Mouse (Mus musculus): ENCODE results near the gene Gm20388.

Gm20388 gene

DNA sequence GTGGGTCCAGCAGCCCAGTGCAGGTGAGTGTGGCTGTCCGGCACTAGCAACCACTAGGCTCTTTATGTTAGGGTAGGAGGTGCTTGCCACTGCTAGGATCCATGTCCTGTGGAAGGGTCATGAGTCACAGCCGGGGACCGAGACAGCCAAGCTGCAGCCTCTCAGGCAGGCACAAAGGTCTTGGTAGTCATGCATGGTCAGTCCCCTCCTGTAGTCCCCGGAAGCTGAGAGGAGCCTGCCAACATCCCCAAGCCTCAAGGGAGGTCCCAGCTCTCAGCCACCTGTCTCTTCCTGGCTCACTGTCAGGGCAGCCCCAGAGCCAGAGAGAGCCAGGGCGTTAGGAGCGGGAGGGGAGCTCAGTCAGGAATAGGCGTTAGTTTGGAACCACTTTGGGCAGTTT, 836.6 kb downstream of the Gm20388 start:
- no peak for DNase-seq (ENCODE audit: low spot score)

DNA sequence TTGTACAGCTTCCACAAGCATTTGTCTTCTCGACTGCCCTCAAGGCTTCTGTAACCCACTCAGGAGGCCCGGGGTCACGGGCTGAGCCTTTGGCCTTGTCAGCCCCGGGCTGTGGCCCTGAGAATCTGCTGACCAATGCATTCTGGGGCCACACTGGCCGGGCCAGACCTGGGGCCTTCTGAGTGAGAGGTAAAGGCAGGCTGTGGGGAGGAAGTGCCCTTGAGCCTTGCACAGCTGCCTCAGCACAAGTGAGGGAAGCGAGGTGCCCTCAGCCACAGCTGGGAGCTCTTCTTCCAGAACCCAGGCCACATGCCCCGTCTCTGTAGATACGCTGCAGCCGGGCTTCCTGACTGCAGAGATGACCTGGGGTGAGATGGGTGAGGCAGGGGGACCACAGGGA, 840.0 kb downstream of the Gm20388 start:
- DNase-seq (ENCODE audit: low spot score): no peak

DNA sequence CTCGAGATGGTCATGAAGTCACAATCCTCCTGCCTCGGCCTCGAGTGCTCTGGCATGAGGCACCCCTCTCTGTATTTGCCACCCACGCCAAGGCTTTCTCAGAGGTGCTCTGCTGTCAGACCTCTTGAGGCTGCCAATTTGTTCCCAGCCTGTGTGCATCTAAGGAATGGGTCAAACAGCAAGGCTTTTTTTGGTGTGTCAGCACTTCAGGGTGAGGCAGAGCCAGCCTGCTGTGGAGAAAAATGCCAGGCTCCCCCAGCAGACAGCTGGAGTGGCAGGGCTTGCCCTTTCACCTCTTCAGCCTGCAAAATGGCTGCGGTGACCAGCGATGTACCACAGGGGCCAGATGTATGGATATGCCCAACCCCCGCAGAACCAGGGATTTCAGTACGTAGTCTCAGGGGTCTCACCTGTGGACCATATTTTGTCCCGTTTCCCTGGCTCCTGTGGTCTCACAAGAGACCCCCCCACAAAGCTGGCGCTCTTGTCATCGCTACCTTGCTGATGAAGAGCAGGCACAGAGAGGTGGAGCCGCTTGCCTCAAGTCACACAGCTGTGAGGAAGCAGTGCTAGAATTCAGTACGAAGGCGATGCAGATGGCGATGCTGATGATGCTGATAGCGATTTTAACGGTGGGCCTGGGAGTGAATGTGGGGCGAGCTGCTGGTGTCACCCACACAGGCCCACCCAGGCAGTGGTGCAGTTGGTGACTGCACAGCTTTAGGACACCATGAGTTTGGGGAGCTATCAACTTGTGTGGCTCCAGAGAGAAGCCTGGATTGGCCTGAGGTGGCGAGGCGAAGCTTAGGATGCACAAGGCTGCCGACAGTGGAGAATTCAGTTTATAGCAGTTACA, 840.8 kb downstream of the Gm20388 start:
- no peak for DNase-seq (ENCODE audit: low spot score)

DNA sequence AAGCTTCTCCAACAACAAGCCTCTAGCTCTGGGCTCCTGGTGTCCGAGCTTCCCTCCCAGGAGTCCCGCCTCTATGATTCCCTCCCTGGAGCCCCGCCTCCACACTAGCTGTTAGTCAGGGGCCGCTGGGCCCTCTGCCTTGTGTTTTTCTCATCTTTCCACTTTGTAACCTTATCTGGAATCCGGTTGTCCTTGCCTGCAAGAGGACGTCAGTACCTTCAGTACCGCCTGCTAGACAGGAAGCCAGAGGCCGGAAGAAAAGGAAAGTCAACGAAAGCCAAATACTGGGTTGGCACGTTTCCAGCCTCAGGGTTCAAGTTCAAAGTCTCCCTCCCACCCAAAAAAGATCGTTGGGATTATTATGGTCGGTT, 841.4 kb downstream of the Gm20388 start:
- DNase-seq (ENCODE audit: low spot score): peak; percentile 60

DNA sequence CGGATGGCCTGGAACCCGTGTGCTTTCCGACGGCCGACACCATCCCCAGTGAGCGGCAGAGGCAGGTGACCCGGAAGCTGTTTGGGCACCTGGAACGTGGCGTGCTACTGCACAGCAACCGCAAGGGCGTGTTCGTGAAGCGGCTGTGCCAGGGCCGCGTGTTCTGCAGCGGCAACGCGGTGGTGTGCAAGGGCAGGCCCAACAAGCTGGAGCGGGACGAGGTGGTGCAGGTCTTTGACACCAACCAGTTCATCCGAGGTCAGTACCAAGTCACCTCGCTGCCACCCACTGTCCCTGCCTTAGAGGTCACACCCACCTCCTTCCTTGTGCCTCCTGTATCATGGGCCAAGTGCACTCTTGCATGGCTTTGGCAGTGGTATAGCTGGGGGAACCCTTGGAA, 842.8 kb downstream of the Gm20388 start:
- no peak for DNase-seq (ENCODE audit: low spot score)

DNA sequence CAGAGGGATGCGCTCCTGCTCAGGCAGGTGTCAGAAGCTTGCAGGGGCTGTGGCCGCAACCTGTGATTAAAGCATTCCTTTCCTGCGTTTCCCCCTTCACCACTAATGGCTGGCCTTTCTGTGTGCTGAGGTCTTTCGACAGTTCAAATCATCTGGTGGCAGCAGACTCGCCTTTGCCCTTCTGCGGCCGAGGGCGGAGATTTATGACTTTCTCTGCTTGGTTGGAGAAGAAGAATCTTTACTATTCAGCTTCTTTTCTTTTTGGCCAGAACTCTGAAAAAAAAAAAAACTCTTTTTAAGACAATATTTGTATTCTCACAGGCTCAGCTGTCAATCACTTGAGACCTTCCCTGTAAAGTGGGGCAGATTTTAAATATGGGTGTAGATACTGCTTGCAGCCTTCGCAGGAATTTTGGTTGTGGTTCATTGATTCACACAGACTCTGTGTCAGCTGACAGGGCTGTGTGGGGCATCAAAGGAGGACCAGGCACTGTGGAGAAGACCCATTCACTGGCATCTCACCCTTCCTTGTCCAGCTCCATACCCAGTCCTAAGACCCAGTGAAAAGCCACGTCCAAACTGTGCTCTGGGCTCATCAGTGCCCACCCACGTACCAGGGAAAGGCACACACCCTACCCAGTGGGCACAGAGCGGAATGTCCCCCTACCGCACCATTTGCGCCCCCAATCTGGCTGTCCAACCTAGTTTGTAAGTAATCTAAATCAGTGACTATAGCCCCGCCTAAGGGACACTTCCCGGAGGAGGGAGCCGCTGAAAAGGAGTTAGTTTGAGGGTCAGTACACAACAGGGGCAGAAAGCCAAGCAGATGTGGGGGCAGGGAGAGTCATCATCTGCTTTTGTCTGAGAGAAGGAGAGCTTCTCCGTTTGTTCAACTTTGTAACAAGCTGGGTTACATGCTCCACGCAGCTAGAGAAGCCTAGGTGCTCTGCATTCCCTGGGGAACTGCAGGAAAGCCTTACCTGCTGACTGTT, 845.0 kb downstream of the Gm20388 start:
- no peak for DNase-seq (ENCODE audit: low spot score)

DNA sequence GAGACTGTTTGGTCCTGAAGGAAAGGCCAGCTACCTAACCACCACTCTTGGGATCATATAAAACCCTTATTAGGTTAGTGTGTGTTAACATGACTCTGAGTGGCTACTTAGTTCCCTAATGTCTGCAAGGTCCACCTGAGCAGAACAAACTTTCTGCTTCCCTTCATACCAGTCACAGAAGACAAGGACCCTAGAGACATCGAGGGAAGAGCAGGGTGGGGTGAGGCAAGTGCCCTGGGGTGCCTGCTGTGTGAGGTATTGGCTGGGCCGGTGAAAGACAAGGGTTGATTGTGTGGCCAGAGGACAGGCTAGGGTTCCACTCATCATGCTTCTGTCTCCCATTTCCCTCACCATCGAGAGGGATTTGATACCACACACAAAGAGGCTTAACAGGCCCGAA, 847.4 kb downstream of the Gm20388 start:
- no peak for DNase-seq (ENCODE audit: low spot score)

DNA sequence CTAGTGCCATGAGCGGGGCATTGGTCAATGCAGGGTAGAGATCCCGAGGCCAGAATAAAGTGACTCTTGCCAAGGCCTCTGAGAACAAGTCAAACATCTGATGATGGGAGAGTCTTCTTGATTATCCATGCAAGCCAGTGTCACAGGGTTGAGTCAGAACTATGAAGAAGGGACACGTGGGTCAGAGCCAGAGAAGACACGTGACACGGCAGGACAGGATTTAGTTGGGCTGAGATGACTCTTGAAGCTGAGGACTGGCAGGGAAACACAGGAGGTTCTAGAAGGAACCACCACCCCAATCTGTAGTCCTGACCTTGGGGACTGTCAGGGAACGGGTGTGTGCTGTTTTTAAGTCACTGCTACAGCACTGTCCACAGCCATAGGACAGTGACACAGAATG, 849.2 kb downstream of the Gm20388 start:
- DNase-seq (ENCODE audit: low spot score): no peak

DNA sequence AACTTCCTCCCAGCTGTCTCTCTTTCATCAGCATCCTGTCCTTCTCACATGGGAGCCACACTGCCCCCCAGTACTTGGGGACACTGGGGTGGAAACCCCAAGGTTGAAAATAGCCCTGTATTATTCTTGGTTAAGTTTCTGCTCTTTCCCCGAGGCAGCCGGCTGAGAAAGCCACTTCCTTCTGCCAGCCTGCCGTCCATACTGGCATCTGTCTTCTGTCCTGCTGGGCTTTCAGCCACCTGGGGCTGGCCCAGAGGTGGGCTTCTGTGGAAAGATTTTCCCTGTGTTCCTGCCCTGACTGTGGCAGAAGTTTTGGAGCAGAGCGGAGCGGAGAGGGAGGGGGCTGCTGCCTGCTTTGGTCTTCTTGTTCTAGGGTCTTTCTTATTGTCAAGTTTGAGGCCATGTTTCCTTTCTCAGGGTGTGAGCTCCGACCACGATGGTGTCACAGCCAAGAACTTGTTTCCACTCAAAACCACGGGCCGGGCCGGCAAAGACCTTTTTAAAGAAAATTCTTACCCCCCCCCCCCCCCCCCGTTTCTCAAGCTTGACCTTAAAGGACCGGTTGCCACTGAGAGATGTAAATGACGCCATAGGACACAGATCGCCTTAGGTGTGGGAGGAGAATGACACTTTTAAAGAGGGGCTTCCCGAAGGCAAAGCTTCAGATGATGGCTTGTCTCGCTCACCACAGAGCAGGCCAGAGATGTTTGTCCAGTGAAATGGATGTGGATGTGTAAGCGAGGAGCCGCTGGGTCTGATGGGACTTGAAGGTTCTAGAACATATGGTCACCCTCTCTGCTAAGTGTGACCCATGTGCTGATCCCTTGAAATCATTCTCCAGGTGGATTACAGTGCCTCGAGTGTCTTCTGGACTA, 849.9 kb downstream of the Gm20388 start:
- DNase-seq (ENCODE audit: low spot score): no peak

DNA sequence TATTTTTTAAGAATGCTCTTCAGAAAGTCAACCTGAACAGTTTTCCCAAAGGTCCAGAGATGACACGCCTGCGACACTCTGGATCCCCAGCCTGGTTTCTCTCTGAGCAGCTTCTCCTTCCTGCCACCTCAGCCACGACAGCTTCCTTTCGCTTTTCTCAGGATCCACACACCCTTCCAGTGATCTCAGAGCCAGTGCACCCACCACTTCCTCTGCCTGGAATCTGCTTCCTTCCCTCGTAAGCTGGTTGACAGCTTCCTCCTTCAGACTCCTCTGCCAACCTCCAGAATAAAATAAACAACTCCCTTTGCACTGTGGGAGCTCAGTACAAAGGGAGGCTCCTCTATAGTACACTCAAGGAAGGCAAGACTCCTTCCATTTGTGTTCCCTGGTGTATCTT, 852.6 kb downstream of the Gm20388 start:
- DNase-seq (ENCODE audit: low spot score): no peak

DNA sequence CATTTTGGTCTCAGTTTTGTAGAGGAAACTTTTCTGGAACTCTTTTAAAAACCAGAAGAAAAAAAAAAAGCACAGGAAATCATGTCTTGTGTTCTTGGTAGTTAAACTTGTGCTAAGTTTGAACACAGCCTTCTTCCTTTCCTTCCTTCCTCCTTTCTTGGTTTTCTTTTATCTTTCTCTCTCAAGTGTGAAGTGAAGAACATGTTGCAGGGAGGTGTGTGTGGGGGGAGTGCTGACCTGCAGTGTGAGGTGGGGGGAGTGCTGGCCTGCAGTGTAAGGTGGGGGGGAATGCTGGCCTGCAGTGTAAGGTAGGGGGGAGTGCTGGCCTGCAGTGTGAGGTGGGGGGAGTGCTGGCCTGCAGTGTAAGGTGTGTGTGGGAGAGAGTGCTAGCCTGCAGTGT, 854.0 kb downstream of the Gm20388 start:
- no peak for DNase-seq (ENCODE audit: low spot score)

DNA sequence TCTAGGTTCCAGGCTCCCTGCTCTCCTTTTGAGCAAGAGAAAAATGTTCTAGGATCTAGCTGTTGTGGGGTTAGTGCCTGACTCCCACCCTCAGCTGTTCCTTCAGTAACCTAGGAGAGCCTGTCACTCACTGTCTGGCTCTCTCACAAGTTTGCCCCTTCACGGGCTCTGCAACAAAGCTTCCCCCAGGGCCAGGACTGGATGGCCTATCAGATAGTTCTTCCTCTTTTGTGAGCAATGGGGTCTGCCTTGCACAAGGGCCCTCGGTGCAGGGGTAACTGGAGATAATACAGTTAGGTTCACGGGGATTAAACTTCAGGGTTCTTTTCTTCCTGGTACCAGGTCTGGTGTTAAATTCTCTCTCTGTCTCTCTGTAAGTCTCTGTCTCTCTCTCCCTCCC, 856.0 kb downstream of the Gm20388 start:
- no peak for DNase-seq (ENCODE audit: low spot score)

DNA sequence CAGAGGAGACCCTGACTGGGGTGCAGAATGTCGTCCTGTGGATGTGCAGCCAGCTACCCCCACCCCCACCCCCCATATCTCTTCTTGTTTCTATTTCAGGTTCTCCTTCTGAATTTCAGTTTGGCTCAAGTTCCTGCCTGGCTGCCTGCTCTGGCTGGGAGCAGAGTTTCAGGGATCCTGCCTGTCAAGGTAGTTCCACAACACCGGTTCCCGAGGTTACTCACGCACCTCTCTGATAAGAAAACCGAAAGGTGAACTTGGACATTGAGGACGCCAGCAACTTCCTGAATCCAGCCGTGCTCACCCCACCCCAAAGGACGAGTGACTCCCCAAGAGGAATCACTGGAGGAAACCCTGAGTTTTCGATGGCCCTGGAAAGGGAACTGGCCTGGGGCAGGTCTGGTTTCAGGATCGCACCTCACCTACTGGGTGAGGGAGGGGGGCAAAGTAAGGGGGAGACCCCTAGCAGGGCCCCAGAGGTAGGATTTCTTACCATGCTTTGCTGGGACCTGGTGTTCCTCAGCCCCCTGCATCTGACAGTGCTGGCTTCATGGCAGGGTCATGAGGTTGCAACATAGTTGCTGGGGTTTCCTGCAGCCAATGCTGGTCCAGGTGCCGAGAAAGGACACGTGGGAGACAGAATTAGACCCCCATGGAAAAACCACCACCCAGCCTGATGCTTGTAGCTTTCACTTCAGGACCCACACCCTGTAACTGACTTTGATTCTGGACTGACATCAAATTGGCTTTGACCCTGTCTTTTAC, 858.0 kb downstream of the Gm20388 start:
- no peak for DNase-seq (ENCODE audit: low spot score)

DNA sequence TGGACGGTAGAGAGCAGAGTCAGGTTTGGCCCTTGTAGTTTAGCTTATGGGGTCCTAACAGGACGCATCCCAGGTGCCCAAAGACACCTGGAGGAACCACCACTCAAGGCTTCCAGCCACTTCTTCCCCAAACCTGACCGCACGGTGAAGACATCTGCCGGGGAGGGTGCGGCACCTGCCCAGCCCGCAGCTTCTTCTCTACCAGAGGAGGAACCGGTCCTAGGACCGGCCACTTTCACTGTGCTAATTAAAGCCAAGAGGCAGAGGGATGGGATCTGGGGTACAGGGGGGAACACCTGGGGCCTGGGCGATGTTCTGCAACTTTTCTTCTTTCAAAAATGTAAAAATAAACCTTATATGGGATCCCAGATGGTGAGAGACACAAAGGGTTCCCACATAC, 866.5 kb downstream of the Gm20388 start:
- no peak for DNase-seq (ENCODE audit: low spot score)

DNA sequence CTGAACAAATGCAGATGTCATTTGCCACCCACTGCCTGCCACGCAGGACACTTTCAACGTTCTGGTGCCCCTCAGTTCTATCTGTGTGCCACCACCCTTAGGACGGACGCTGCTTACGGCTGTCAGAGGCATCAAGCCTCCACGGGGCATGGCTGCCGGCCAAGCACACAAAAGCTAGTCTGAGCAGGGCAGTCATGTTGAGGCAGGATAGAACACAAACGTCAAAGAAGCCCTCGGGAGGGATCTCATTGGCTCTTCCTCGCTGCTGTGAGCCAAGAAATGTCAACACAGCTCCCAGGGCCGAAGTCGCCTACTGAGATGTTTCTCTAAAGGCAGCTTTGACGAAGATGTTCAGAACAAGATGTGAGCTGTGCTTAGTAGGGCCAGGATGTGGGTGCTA, 867.1 kb downstream of the Gm20388 start:
- no peak for DNase-seq (ENCODE audit: low spot score)

DNA sequence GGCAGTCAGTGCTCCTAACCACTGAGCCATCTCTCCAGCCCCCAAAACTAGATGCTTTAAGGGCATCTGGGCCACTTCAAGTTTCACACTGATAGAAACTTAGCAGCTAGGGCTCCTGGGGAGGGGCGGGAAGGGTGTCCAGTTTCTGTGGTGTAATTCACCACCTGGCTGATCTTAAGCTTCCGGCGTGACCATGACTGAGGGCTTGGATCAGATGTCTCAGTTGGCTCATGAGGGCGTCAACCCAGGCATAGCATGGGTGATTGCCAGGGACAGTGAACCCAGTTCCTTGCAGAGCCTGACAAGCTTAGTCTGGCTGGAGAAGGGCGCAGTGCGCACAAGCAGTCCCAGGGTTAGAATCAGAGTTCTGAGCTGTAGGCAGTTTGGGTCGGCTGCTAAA, 868.5 kb downstream of the Gm20388 start:
- no peak for DNase-seq (ENCODE audit: low spot score)

DNA sequence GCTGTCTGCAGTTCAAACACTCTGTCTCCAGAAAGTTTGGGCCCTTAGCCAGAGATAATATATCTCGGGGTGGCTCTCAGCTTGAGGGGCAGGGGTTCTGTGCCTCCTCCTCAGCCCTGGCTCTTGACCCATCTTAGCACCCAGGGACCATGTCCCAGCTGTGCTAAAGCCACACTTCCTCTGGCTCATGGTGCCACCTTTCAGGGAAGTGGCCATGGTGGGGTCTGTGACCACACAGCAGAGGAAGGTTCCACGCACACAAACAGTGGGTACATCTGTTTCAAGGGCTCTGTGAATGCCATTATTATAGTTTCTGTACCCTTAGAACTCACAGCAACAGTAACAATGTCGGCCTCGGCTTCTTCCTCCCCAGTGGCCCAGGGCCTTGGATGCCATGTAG, 873.1 kb downstream of the Gm20388 start:
- DNase-seq (ENCODE audit: low spot score): no peak

DNA sequence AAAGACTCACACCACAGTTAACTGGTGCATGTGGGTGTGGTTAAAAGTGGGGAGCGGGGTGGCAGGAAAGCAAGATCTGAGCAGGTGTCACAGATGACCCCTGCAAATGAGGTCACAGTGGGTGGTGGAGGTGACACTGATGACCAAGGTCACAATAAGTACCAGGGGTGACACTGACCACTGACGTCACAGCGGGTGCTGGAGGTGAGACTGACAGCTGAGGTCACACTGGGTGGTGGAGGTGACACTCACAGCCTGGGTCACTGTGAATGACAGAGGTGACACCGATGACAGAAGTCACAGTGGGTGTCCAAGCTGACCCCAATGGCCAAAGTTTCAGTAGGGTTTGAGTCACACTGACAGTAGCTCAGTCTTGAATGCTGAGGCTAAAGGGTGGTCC, 876.1 kb downstream of the Gm20388 start:
- DNase-seq (ENCODE audit: low spot score): no peak

DNA sequence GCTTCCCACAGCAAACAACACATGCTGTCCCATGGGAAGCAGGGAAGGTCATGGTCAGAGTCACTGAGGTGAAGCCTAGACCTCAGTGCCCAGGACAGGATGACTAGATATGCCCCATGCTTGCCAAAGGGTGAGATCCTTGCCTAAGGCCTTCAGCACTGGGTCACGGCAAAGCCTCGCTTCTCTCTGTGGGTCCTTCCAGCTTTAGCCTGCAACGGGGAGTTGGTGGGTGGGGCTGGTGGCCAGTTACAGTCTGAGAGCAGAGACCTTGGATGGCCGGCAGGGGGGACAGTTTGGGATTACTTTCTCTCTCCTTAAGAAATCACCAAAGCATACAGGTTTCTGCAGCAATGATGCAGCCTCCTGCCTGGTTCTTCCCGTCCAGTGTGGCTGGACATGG, 877.0 kb downstream of the Gm20388 start:
- DNase-seq (ENCODE audit: low spot score): no peak

DNA sequence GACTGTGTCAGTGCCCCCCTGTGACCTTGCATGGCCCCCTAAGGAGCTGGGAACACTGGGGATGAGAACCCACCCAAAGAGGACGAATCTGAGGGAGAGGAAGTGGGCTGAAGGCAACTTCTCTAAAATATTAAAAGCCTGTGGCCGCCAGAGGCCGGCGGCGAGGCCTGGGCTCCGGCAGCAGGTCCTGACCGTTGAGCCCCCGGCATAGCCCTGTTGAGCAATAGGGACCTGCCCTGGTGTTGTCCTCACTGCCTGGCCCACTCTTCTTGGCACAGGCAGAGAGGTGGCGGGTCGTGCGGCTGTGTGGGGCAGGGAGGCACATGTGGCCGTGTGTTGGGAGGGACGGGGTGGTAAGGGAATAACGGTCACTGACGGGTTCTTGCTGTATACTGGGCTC, 882.1 kb downstream of the Gm20388 start:
- no peak for DNase-seq (ENCODE audit: low spot score)

DNA sequence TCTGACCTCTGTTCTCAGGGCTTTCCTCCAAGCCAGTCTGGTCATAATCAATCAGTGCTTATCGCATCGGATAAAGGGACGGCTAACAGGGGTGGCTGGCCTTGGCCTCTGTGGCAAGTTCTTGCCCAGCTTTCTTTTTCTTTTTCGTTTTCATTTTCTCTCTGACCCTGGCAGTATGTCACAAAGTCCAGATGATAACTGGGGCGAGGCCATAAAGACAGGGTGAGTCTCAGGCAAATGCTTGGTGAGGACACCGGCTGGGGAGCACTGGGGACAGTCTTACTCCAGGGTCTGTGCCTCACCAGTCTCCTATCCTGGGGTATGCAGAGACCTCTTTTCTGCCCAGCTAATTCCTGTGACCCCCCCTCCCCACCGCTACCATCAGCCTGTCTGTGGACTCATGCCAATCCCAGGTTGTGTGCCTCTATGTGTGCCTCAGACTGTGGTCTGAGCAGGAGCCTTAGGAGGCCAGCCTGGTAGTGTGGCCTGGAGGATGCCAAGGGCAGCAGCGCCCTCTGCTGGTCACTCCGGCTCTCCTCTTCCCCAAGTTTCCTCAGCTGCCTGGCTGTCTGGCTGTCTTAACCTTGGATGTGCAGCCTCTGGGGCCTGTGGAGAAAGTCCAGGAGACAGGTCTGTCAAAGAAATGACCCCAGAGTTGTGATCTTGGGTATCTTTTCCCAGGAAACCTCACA, 885.4 kb downstream of the Gm20388 start:
- DNase-seq (ENCODE audit: low spot score): peak; percentile 69

All from T-cell, adult 2 months (primary cell).